Mouse (Mus musculus): Measurements from ENCODE around the gene Rps6ka5.

GRCm38 (mm10) chr12:100720801-100721200 is 6.0 kb downstream of the Rps6ka5 start:
- TF ChIP-seq CTCF (conservative IDR thresholded peaks at IDR 0.05; ENCODE audit: insufficient read depth, insufficient read length, low read depth, low read length), result no peak
- TF ChIP-seq POLR2A (IDR thresholded peaks at IDR 0.05; ENCODE audit: low read depth, low read length), result no peak

All from kidney, adult 2 months (tissue).